Mouse (Mus musculus): ENCODE measurements around the gene Gucy2f. TPM values are rescaled to one million over a fixed set of nuclear protein-coding genes. Genes with fewer than 3 reads are reported as not detected.

Gucy2f gene
- polyA plus RNA-seq (2015; fragmentation: Nextera tagmentation; extraction: Ambion mirVana): not detected in 2 replicates

GRCm38 (mm10) chrX:142196831-142197230, at the start of gene Gucy2f:
TSS of gene Gucy2f (minus strand) at chrX:142196931.

GRCm38 (mm10) chrX:142226542-142226941, 29.8 kb upstream of the Gucy2f start, which contains the start of gene Nxt2:
TSS of gene Nxt2 (plus strand) at chrX:142226770.

Other genes starting within 250 kb of the Gucy2f start
- 4.6 and 6.4 TPM in 2 replicates for gene Nxt2, start 29.8 kb upstream of the Gucy2f start, polyA plus RNA-seq (2015; fragmentation: Nextera tagmentation; extraction: Ambion mirVana)
- gene Kcne1l, start 109.4 kb upstream of the Gucy2f start, polyA plus RNA-seq (2015; fragmentation: Nextera tagmentation; extraction: Ambion mirVana): 253 and 283 TPM in 2 replicates
- 13.8 and 16.2 TPM in 2 replicates for gene Acsl4, start 193.6 kb upstream of the Gucy2f start, polyA plus RNA-seq (2015; fragmentation: Nextera tagmentation; extraction: Ambion mirVana)